Mouse (Mus musculus) embryonic fibroblast, embryonic 13.5 days (primary cell): ENCODE data around the gene Ubxn10.

Source experiments
- CTCF ChIP-seq: IDR thresholded peaks from 2 replicates; pipeline ENCODE4 v1.5.1; 2011; ENCODE audit warnings: mild to moderate bottlenecking, control low read depth, low read length, moderate library complexity, borderline replicate concordance; ENCODE audit not compliant: insufficient read depth
- POLR2A ChIP-seq: IDR thresholded peaks from 2 replicates; pipeline ENCODE4 v1.6.1; 2011; ENCODE audit warnings: low read depth, mild to moderate bottlenecking, control low read depth, low read length, moderate library complexity

- TF ChIP-seq POLR2A (no peak), CTCF (no peak)
Measured at GRCm38 (mm10) chr4:138709944-138710343, 27.0 kb downstream of the Ubxn10 start.
